Mouse (Mus musculus) layer of hippocampus, adult 9-11 months (tissue): ENCODE measurements around the gene Gm3182.
"Not testable (repeated sequence)": the region's sequence is repeated elsewhere in the genome, so short reads cannot be mapped to it uniquely, and the experiment has no call there.

Experiments used
- DNase-seq: peaks from one replicate; pipeline ENCODE4 v3.0.0; 2022

Gm3182 gene

GRCm38 (mm10) chr14:4481445-4481844 lies at the start of gene Gm3182:
TSS of gene Gm3182 (plus strand) at chr14:4481745.
- DNase-seq, result not testable (repeated sequence)

GRCm38 (mm10) chr14:4499425-4499824 lies 17.9 kb downstream of the Gm3182 start:
- not testable (repeated sequence) for DNase-seq
